Mouse (Mus musculus) mouse trophoblast stem cell (cell line): ENCODE results near the gene Kifc1.
"Not testable (repeated sequence)": the region's sequence is repeated elsewhere in the genome, so short reads cannot be mapped to it uniquely, and the experiment has no call there.

ENCODE experiments used
- in situ Hi-C, 2 experiments: fragments of 300-500 bp; cut with MseI, MboI; formaldehyde crosslinking; loops; 2 replicates in 1 of 2; 3 replicates in 1 of 2; pipeline ENCODE4 v1.15.1; 2025

The Kifc1 gene

GRCm38 (mm10) chr17:33918293-33919203 lies 28.1 kb upstream of the Kifc1 start:
- in situ Hi-C loops = no loop called here

GRCm38 (mm10) chr17:33917656-33918292 lies 27.3 kb upstream of the Kifc1 start:
- in situ Hi-C loops = no loop called here

- in situ Hi-C loops = no loop called here
Measured at GRCm38 (mm10) chr17:33916847-33917655, 26.6 kb upstream of the Kifc1 start.

GRCm38 (mm10) chr17:33916294-33916693 lies 25.8 kb upstream of the Kifc1 start:
- in situ Hi-C loops = no loop called here

GRCm38 (mm10) chr17:33915671-33916250 lies 25.3 kb upstream of the Kifc1 start, which contains the start of the genes Tapbp and Zbtb22:
Gene Tapbp (plus strand): TSS chr17:33915899.
Gene Zbtb22 (plus strand): TSS chr17:33915904.
- in situ Hi-C loops = no loop called here

- in situ Hi-C loops = no loop called here
Measured at GRCm38 (mm10) chr17:33914969-33915391, 24.5 kb upstream of the Kifc1 start.

GRCm38 (mm10) chr17:33913905-33914304 lies 23.4 kb upstream of the Kifc1 start:
- in situ Hi-C loops = no loop called here

GRCm38 (mm10) chr17:33913264-33913663 lies 22.8 kb upstream of the Kifc1 start:
- in situ Hi-C loops = no loop called here

- in situ Hi-C loops = no loop called here
Measured at GRCm38 (mm10) chr17:33911813-33912414, 21.5 kb upstream of the Kifc1 start.

- in situ Hi-C loops = no loop called here
Measured at GRCm38 (mm10) chr17:33911052-33911812, 20.8 kb upstream of the Kifc1 start.

- in situ Hi-C loops = no loop called here
Measured at GRCm38 (mm10) chr17:33910346-33911051, 20.0 kb upstream of the Kifc1 start.

GRCm38 (mm10) chr17:33909869-33910250 lies 19.4 kb upstream of the Kifc1 start:
- in situ Hi-C loops = no loop called here

- in situ Hi-C loops = no loop called here
Measured at GRCm38 (mm10) chr17:33909077-33909868, 18.8 kb upstream of the Kifc1 start, which contains the start of gene Daxx. Gene Daxx (plus strand): TSS chr17:33909414.

- in situ Hi-C loops = no loop called here
Measured at GRCm38 (mm10) chr17:33908331-33909076, 18.0 kb upstream of the Kifc1 start.

GRCm38 (mm10) chr17:33904835-33905234 lies 14.4 kb upstream of the Kifc1 start, which contains the start of gene Platr17:
Gene Platr17 (plus strand): TSS chr17:33905135.
- in situ Hi-C loops = not testable (repeated sequence)

GRCm38 (mm10) chr17:33903911-33904651 lies 13.6 kb upstream of the Kifc1 start:
- in situ Hi-C loops = not testable (repeated sequence)

GRCm38 (mm10) chr17:33902491-33902890 lies 12.0 kb upstream of the Kifc1 start:
- in situ Hi-C loops = no loop called here
